Mouse (Mus musculus): ENCODE results near the gene Gad1. TPM values are rescaled to one million over a fixed set of nuclear protein-coding genes. Genes with fewer than 3 reads are reported as not detected.
A peak's percentile ranks its signal among the peaks of the same experiment; 100 is the strongest.
"Not testable (repeated sequence)": the region's sequence is repeated elsewhere in the genome, so short reads cannot be mapped to it uniquely, and the experiment has no call there.

The Gad1 gene
- 1 to 10 TPM in 1 of 2 experiments, under 1 TPM in 1; 0.51 to 1.4 TPM for total RNA-seq (2021)
- long read RNA-seq, experiment 1, result 0 reads
- long read RNA-seq, experiment 2, result 0 reads

GRCm38 (mm10) chr2:70552772-70553171, at the start of gene Gad1:
Gene Gad1, plus strand, starts transcription at chr2:70553072.
- intact Hi-C loops (cut with DNase I; ENCODE audit: low total_unique reads), result no loop called here

GRCm38 (mm10) chr2:70503436-70503835, 49.4 kb upstream of the Gad1 start:
- intact Hi-C loops (cut with DNase I; ENCODE audit: low total_unique reads), result no loop called here
- DNase-seq, result no peak

More at GRCm38 (mm10) chr2:70552772-70553171, at the start of gene Gad1:
- no peak for DNase-seq

DNA sequence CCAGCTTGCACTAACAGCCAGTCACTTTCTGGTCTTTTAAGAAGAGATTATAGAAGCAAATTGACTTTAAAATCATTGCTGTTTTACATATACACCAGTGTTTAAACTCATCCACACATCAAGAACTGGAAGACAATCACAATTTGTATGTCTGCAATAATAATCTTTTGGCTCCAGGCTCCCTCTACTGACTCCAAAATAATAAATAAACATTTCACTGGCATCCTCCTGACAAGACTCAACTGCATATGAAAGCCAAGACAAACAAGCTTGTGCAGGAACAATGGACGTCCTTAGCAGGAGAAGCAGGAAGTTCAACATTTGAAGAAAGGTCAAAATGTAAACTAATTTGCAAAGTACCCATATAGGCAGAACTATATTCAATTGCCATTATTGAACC, 47.6 kb upstream of the Gad1 start:
- intact Hi-C loops (cut with DNase I; ENCODE audit: low total_unique reads), result no loop called here

GRCm38 (mm10) chr2:70505896-70506295, 47.0 kb upstream of the Gad1 start:
- DNase-seq, result no peak
- intact Hi-C loops (cut with DNase I; ENCODE audit: low total_unique reads), result no loop called here

More for the DNA sequence above, 47.6 kb upstream of the Gad1 start:
- no peak for DNase-seq

GRCm38 (mm10) chr2:70506372-70506771, 46.5 kb upstream of the Gad1 start:
- intact Hi-C loops (cut with DNase I; ENCODE audit: low total_unique reads), result no loop called here
- no peak for DNase-seq

DNA sequence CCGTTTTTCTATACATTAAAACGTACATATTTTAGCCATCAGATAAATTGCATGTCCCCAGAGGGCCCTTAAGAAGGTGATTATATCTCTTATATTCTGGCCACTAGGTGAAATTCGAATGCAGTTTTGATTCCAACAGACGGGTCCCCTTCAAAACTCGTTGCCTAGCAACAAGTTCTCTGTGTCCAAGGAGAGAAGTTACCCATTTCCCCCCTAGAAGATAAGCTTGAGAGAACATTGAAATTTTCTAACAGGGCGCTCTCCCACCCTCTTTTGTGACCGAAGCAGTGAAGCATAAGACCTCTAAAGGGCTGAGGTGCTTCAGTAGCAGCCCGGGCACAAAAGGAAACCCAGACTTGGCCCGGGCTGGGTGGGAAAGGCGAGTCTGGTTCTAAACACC, 44.4 kb upstream of the Gad1 start, which contains the start of gene Erich2:
Gene Erich2, plus strand, starts transcription at position 324 of the 400 bp plus-strand sequence.
- intact Hi-C loops (cut with DNase I; ENCODE audit: low total_unique reads), result no loop called here
- no peak for DNase-seq

DNA sequence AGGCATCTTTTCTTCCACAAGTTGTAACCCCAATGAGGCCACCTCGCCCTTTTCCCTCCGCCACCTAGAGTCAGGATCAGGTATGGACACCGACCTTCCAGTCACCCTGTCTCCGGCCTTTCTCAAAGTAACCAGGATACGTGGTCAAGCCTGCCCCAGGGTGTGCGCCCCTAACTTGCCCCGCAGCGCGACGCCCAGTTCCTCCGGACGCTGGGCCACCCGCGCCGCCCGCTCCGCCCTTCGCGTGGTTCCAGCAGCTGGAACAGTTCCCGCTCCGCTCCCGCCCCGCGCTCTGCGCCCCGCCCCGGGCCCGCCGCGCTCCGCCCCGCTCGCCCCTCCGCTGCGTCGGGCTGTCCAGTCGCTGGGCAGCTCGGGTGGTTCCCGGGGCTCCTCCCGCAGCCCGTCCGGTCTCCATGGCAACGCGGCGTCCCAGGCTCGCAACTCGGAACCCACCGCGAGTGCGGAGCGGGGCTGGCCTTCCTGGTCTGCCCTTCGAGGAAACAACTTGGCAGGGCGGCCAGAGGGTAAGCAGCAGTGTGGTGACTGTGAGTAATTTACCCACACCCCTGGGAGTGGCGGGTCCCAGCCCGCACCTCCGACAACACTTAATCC, 43.7 kb upstream of the Gad1 start:
- intact Hi-C loops (cut with DNase I; ENCODE audit: low total_unique reads), result no loop called here
- peak; percentile 69 for DNase-seq

GRCm38 (mm10) chr2:70538283-70538682, 14.6 kb upstream of the Gad1 start:
- intact Hi-C loops (cut with DNase I; ENCODE audit: low total_unique reads); DNase-seq: not testable (repeated sequence)

DNA sequence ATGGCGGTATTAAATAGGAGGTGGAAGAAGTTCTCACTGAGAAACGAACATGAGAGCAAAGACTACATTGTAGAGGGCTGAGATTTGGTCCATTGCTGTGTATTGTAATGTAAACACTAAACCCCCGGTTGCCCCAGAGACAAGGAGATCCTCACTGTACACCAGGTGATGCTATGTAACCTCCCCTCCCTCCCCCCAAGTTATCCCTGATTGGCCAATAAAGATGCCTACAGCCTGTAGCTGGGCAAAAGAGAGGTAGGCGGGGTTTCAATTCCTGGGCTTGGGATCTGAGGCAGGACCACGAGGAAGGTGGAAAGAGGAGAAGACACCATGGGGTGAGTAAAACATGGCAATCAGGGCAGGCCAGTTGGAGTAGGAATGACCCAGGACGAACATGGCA, 2.2 kb upstream of the Gad1 start:
- DNase-seq, result no peak
- intact Hi-C loops (cut with DNase I; ENCODE audit: low total_unique reads), result no loop called here

- intact Hi-C loops (cut with DNase I; ENCODE audit: low total_unique reads), result no loop called here
- no peak for DNase-seq
Measured at GRCm38 (mm10) chr2:70551446-70551845, 1.4 kb upstream of the Gad1 start.

GRCm38 (mm10) chr2:70552067-70552598, 739 bp upstream of the Gad1 start:
- no peak for DNase-seq
- intact Hi-C loops (cut with DNase I; ENCODE audit: low total_unique reads), result no loop called here

DNA sequence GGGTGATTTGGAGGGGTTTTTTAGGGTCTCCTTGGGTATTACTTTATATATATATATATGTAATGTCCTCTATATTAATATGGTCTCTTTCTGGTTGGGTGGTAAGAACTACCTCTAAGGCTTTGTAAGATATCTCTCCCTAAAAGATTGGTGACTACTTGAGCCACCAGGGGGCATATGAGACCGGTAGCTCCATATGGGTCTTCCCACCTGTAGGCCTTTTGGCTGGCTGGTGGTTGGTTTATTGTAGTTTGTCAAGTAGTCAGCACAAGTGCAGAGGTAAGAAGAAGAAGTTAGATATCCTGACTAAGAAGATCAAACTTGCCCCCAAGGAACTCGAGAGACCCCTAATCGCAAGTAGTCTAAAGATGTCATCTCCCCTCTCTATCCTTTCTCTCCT, 954 bp downstream of the Gad1 start:
- DNase-seq, result no peak
- intact Hi-C loops (cut with DNase I; ENCODE audit: low total_unique reads), result no loop called here

DNA sequence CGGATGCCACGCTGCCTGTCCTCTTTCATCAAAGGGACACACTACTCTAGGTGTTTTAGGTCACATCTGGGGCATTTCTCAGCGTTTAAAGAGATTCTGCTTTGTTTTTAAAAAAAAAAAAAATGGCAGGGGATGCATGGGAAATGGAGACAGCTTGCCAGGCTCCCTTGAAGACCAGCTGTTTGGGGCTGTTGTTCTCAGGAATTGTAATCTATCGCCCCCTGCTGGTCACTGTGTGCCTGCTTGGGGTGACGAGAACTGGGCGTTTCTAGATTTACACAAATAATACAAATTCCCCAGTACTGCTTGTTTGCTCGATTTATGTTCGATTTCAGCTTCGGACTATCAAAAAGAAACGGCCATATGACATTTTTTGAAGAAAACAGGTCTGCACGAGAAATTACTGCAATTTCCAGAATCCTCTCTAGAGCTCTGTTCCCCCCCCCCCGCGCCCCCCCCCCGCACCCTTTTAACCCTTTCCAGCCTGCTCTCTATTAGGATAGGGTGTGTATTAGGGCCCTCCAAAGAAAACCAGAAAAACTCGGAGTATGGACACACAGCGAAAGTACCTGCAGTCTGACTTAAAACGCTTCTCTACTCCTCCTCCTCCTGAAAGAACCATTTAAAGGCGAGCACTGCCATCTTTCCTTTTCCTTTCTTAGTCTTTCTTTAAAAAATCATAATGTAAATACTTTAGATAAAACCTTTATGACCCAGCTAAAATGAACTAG, 5.4 kb downstream of the Gad1 start:
- intact Hi-C loops (cut with DNase I; ENCODE audit: low total_unique reads), result loop anchor here (5.0 kb wide), 1 partner anchor 331 kb away; no protein-coding TSS in a partner anchor
- DNase-seq, result peak; percentile 58

DNA sequence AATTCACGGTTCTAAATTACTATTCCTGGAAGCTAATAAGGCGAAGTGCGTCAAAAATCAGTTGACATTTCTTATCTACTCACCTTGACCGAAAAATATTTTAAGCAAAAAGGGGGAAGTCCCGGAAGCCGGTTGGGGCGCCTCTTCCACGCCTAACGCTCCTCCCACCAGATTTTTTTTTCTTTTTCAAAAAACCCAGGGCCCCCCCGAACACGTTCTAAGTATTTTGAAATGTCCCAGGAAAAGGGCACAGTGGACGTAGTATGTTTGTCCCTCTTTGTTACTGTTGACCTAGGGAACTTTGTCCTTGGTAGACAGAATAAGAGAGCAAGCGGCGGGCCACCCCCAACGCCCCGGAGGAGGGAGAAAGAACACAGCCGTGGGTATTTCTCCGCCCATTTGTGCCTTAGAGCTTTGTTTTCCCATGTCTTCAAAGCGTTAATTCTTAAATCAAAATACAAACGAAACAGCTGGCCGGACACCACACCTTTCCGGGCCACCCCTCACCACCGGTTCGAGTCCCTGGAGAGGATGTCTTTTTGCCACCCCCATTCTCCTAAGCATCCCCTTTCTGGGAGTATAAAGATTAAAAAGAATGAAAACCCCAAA, 6.1 kb downstream of the Gad1 start:
- intact Hi-C loops (cut with DNase I; ENCODE audit: low total_unique reads), result loop anchor here (5.0 kb wide), 1 partner anchor 332 kb away; no protein-coding TSS in a partner anchor
- no peak for DNase-seq

DNA sequence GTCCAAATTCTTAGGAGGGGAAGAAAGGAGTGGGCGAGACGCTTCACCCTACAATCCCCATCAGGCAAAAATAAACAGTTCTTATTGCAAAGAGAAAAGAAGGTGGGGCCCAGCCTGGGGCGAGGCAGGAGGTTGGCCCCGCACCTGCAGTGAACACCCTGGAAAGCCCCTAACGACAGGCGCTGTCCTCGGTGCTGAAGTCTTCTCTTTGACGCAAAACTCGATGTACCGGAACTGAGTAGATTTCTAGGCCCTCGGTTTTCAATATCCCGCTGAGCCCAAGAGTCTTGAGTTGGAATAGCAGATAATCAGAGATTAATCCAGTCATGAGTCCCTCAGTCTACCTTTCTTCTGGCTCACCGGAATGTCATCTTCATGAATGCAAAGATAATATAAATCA, 6.6 kb downstream of the Gad1 start:
- peak; percentile 46 for DNase-seq
- intact Hi-C loops (cut with DNase I; ENCODE audit: low total_unique reads), result loop anchor here (5.0 kb wide), 1 partner anchor 332 kb away; no protein-coding TSS in a partner anchor

DNA sequence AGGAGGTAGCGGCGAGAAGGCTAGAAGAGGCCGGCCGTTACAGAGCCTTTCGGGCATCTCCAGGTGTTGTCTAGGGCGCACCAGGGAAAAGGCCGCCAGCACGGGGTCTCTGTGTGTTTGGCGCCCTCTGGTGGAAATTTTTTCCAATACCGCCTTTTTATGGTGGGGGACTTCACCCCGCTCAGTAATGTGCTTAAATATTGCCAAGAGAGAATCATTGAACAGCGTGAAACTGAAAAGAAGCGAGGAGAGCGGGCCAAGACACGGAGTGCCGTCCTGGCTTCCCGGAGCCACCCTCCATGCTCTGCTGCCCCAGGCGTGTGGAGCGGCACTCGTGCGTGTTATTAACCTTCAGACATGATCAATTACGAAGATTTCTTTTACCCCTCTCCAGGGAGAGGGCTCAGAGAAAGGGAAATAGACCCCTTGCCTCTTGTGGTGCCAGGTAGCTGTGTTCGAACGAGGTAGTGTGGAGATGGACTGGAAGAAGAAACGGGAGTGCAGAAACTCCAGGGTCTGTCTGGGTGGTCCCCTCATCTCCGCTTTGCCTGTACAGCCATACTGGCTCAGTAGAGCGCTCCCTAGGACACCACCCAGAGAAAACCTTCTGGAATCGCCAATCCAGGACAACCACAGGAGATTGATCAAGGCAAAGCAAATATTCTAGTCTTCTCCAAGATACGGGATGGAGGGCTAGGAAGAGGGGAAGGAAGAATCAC, 8.4 kb downstream of the Gad1 start:
- no peak for DNase-seq
- intact Hi-C loops (cut with DNase I; ENCODE audit: low total_unique reads), result loop anchor here (5.0 kb wide), 1 partner anchor 434 kb away; no protein-coding TSS in a partner anchor

- no peak for DNase-seq
- intact Hi-C loops (cut with DNase I; ENCODE audit: low total_unique reads), result loop anchor here (5.0 kb wide), 1 partner anchor 435 kb away; no protein-coding TSS in a partner anchor
Measured at GRCm38 (mm10) chr2:70562011-70562491, 9.2 kb downstream of the Gad1 start.

DNA sequence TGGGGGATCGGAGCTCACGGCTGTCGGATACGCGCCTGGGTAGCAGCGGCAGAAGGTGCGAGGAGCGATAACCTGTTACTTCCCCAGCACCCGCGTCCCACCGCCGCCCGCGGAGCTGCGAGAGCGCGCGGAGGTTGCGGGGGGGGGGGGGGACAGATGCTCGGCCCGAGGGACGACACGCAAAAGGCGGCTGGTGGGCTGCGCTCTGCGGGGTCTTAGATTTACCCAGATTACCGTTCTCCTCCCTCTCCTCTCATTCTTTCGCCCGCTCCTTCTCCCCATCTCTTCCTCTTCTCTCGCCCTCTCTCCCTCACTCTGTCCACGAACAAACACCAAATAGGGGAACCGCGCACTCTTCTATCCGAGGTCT, 9.7 kb downstream of the Gad1 start:
- no peak for DNase-seq
- intact Hi-C loops (cut with DNase I; ENCODE audit: low total_unique reads), result loop anchor here (5.0 kb wide), 1 partner anchor 435 kb away; no protein-coding TSS in a partner anchor

DNA sequence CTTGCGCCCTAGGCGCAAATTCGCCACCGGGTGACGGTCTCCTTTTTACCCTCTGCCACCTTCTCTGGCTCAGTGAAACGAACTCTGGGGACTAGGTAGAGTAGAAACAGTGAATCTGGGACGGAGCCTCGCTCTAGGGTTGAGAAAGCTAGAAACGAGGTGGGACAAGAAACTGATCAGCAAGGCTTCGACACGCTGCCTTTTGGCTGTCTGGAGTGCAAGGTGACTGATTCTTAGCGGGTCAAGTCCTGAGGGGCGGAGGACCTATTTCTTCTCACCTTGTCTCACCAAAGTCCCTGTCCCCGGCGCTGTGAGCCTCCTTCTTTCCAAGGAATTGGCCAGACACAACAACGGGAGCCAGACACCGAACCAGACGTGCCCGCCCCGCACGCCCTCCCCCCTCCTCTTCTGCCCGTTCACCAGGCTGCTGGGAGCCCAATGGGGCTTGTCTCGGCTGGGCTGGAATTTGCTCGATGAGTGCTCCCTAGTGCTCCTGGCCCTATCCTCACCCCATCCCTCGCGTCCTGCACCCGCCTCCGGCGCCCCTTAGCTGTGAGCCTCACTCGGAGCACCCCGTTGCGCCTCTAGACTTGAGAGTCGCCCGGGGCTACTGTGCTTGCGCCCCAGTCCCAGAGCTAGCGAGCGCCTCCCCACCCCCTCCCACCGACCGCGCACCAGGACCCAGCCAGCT, 10.3 kb downstream of the Gad1 start:
- intact Hi-C loops (cut with DNase I; ENCODE audit: low total_unique reads), result loop anchor here (5.0 kb wide), 1 partner anchor 436 kb away; no protein-coding TSS in a partner anchor
- DNase-seq, result no peak

All from gastrocnemius, postnatal 14 days (tissue).